Comparison of ENCODE assay signal across 17 mouse cellular contexts in genomic region chr16:26285627-26286026, GRCm38 (mm10).
"Had no signal": no experiment of that assay in that cellular context is flagged by ENCODE, and none has a peak within 500 bp of the region (broad histone marks: within the 10 kb centered on the region; RNA-seq: fewer than 3 reads in every experiment).

No protein-coding gene starts in this region.

- H3K9me3 ChIP-seq: liver, embryonic 15.5 days; midbrain, embryonic 10.5 days; midbrain, embryonic 12.5 days; neural tube, embryonic 13.5 days; stomach, embryonic 15.5 days had no signal

- H3K4me1 ChIP-seq: liver, embryonic 15.5 days; midbrain, embryonic 10.5 days; midbrain, embryonic 12.5 days; neural tube, embryonic 13.5 days; stomach, embryonic 15.5 days had no signal

- H3K36me3 ChIP-seq: liver, embryonic 15.5 days; midbrain, embryonic 10.5 days; midbrain, embryonic 12.5 days; neural tube, embryonic 13.5 days; stomach, embryonic 15.5 days had no signal

- H3K27ac ChIP-seq: liver, embryonic 15.5 days; midbrain, embryonic 10.5 days; midbrain, embryonic 12.5 days; neural tube, embryonic 13.5 days; stomach, embryonic 15.5 days; stomach, postnatal 0 days had no signal

- H3K27me3 ChIP-seq: liver, embryonic 15.5 days; midbrain, embryonic 12.5 days; neural tube, embryonic 13.5 days; stomach, embryonic 15.5 days had no signal

- H3K9ac ChIP-seq: liver, embryonic 15.5 days; lung, embryonic 14.5 days; midbrain, embryonic 12.5 days; neural tube, embryonic 13.5 days; stomach, embryonic 15.5 days had no signal

- ATAC-seq: midbrain, embryonic 16.5 days had no signal

- H3K4me3 ChIP-seq: liver, embryonic 15.5 days; midbrain, embryonic 10.5 days; midbrain, embryonic 12.5 days; myocyte; neural tube, embryonic 13.5 days; stomach, embryonic 15.5 days had no signal

- H3K4me2 ChIP-seq: liver, embryonic 15.5 days; lung, embryonic 14.5 days; midbrain, embryonic 12.5 days; neural tube, embryonic 13.5 days; stomach, embryonic 15.5 days had no signal

- DNase-seq: lung, adult 18-20 months; lung, embryonic 14.5 days; lung, postnatal 10 days; lung, postnatal 4 days; midbrain, embryonic 14.5 days; right cerebral cortex, postnatal 14 days; thymus, adult 2 months; thymus, postnatal 25 days; thymus, postnatal 4 days had no signal
